Mouse (Mus musculus): Measurements from ENCODE around the gene Lmod3.

Lmod3 gene

GRCm38 (mm10) chr6:97223566-97223965 lies 29.0 kb downstream of the Lmod3 start:
- DNase-seq: no peak

GRCm38 (mm10) chr6:97222931-97223467 lies 29.6 kb downstream of the Lmod3 start:
- no peak for DNase-seq

GRCm38 (mm10) chr6:97222321-97222720 lies 30.2 kb downstream of the Lmod3 start:
- DNase-seq: no peak

GRCm38 (mm10) chr6:97221205-97222025 lies 31.1 kb downstream of the Lmod3 start:
- DNase-seq: peak; percentile 15

- no peak for DNase-seq
Observed at GRCm38 (mm10) chr6:97220672-97221071, 31.9 kb downstream of the Lmod3 start.

GRCm38 (mm10) chr6:97216154-97216821 lies 36.3 kb downstream of the Lmod3 start:
- no peak for DNase-seq

- no peak for DNase-seq
Observed at GRCm38 (mm10) chr6:97211981-97212380, 40.6 kb downstream of the Lmod3 start.

GRCm38 (mm10) chr6:97210962-97211601 lies 41.5 kb downstream of the Lmod3 start:
- DNase-seq: no peak

GRCm38 (mm10) chr6:97210191-97210961 lies 42.2 kb downstream of the Lmod3 start, which contains the start of gene Arl6ip5:
Arl6ip5 (plus strand) TSS chr6:97210689.
- DNase-seq: peak; percentile 82

GRCm38 (mm10) chr6:97209751-97210150 lies 42.8 kb downstream of the Lmod3 start:
- no peak for DNase-seq

- DNase-seq: no peak
Observed at GRCm38 (mm10) chr6:97209201-97209600, 43.4 kb downstream of the Lmod3 start.

GRCm38 (mm10) chr6:97208406-97208805 lies 44.2 kb downstream of the Lmod3 start:
- no peak for DNase-seq

GRCm38 (mm10) chr6:97207085-97207484 lies 45.5 kb downstream of the Lmod3 start:
- DNase-seq: no peak

- DNase-seq: peak; percentile 99
Observed at GRCm38 (mm10) chr6:97205439-97205885, 47.1 kb downstream of the Lmod3 start, which contains the start of gene Uba3. Uba3 (minus strand) TSS chr6:97205647.

GRCm38 (mm10) chr6:97204952-97205351 lies 47.6 kb downstream of the Lmod3 start:
- DNase-seq: peak; percentile 31

GRCm38 (mm10) chr6:97204252-97204869 lies 48.2 kb downstream of the Lmod3 start:
- DNase-seq: no peak

- no peak for DNase-seq
Observed at GRCm38 (mm10) chr6:97202477-97202876, 50.1 kb downstream of the Lmod3 start.

GRCm38 (mm10) chr6:97200437-97200836 lies 52.1 kb downstream of the Lmod3 start:
- DNase-seq: no peak
